Mouse (Mus musculus) adrenal gland, postnatal 4 days (tissue): ENCODE results near the gene Tmem243. TPM values are rescaled to one million over a fixed set of nuclear protein-coding genes. Genes with fewer than 3 reads are reported as not detected.
"Not testable (repeated sequence)": the region's sequence is repeated elsewhere in the genome, so short reads cannot be mapped to it uniquely, and the experiment has no call there.

Source experiments
- DNase-seq, 2 experiments: peaks; one replicate each; pipeline ENCODE4 v3.0.0; 2021 to 2022; ENCODE audit warnings: low spot score in 2 of 2, mixed read lengths in 2 of 2
- total RNA-seq, 2 experiments: library from RNA; stranded (reverse); gene quantifications; 2 replicates each; pipeline ENCODE4 v1.2.3; 2021

The Tmem243 gene
- total RNA-seq, 2 experiments from 2014 or later: 38.3 TPM

DNA sequence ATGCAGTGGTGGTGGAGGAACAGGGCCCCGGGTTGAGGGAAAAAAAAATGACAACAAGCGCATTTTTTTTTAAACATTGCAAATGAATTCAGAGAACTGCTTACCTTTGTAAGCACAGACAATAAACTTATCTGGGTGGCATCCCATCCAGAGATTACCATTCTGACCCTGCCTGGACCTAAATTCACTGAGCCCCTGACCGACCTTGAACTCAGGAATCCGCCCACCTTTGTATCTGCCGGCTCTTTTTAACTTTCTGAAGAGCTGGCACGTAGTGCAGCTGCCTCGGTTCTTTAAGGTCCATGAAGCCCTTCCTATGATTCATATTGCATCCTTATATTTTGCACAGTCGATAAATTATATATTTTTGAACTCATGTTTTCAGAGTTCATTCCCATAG lies 65.9 kb downstream of the Tmem243 start:
- DNase-seq: no peak

GRCm38 (mm10) chr5:9169328-9170005 lies 69.0 kb downstream of the Tmem243 start:
- DNase-seq: not testable (repeated sequence)

- no peak for DNase-seq
Observed at GRCm38 (mm10) chr5:9173295-9173694, 72.8 kb downstream of the Tmem243 start.

DNA sequence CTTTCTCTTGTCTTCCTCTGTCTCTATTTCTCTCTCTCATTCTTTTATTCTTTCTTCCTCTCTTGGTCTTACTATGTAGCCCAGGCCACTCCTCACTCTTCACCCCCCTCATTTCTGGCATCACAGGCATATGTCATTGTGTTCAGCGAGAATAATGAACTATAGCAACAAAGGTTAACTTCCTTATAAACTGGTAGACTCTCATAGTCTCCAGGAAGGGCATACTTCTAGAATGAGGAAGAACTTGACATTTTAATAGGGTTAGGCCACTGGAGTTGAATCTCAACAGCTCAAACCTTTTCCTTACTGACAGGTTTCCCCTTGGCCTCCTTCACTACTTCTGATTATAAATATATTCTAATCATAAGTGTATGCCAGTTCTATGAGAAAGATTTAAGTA lies 86.0 kb downstream of the Tmem243 start:
- no peak for DNase-seq

Other genes starting within 250 kb of the Tmem243 start
- gene Abcb4, start 207.0 kb upstream of the Tmem243 start, total RNA-seq: 10 to 100 TPM in 1 of 2 experiments, 1 to 10 TPM in 1; 7.9 to 17.9 TPM
- gene Crot, start 103.3 kb upstream of the Tmem243 start, total RNA-seq: 10 to 100 TPM; 43.0 to 64.2 TPM
- gene Dmtf1, start 61.1 kb downstream of the Tmem243 start, total RNA-seq: 10 to 100 TPM; 27.1 to 33.2 TPM
- 10 to 100 TPM; 19.2 to 20.5 TPM for gene 9330182L06Rik, start 165.4 kb downstream of the Tmem243 start, total RNA-seq